Mouse (Mus musculus) CH12F3 (cell line): ENCODE results near the gene Dnmt3a.

ENCODE experiments used
- in situ Hi-C: fragments of 300-500 bp; cut with MboI; formaldehyde crosslinking; loops from 2 replicates; pipeline ENCODE4 v1.14.3; 2020; ENCODE audit warnings: low sequenced_read_pairs

Dnmt3a gene

DNA sequence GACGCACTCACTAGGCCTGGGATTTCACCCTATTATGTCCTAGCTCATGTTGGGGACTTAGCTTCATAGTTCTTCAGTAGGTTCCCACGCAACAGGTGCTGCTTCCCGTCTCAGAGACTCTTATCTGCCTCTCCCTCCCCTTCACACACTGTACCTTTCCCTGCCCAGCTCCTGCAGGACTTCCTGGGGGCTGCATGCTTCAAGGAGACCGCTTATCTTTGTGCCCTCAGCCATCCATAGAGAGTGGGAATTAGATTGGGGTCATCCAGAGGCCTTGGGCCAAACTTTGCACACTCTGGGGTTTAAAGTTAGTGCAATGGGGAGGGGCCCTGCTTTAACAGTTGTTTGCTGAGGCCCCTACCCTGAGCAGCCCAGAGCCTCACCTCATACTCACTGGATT lies 21.1 kb upstream of the Dnmt3a start:
- in situ Hi-C loops: no loop called here

DNA sequence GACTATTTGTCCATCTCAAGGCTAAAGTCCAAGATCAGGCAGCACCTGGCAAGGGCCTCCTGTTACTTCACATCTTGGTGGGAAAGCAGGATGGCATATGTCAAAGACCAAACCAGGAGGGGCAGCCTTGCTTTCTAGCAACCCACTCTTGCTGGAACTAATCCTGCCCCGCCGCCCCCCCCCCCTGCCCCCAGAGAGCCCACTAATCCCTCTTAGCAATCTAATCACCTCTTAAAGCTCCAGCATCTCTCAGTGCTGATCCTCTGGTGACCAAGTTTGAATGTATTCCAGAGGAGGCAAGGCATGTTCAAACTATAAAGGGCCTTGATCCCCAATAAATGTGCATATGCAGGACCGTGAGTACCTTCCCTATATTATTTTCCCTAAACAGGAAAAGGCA lies 18.8 kb upstream of the Dnmt3a start:
- in situ Hi-C loops: no loop called here

DNA sequence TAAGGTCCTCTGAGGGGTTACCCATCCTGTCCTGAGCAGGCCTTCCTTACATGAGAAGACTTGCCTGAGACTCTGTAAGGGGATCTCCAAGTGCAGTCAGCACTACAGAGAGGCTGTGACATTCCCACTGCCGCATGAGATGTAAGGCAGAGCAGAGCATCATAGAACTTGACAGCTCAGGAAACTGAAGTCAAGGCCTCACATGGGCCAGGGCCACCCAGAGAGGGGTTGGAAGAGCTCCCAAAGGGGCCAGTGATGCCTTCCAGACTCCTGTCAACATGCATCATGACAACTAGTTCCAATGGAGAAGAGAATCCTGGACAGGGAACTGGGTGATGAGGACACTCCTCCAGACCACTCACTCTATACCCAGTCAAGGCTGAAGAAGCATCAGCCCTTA lies 18.3 kb upstream of the Dnmt3a start:
- in situ Hi-C loops: no loop called here

DNA sequence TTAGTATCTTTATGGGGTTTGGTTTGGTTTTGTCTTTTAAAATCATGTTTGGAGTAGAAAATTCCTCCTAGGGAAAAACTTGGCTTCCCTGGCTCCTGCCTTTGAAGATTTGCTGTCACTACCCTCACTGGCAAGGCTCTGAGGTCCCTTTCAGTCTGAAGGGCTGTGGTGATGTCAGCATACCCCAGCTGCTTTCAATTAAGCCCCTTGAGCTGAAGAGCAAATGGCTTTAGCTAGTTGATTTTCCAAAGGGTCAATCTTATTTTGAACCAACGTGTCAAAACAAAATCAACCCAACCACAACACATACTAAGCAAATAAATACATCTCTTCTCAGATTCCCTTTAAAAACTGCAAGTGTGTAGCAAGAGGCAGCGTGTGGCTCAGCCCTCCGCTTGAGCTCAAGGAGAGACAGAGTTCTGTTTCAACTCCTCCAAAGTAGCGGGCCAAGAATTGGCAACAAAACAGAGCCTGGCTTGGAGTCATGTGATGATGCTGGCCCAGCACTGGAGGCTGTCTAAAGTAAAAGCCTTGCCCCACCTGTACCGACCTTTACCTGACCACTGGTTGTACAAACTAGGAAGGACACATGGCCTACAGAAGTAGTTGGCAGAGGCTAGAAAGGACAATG lies 17.3 kb upstream of the Dnmt3a start:
- in situ Hi-C loops: no loop called here

DNA sequence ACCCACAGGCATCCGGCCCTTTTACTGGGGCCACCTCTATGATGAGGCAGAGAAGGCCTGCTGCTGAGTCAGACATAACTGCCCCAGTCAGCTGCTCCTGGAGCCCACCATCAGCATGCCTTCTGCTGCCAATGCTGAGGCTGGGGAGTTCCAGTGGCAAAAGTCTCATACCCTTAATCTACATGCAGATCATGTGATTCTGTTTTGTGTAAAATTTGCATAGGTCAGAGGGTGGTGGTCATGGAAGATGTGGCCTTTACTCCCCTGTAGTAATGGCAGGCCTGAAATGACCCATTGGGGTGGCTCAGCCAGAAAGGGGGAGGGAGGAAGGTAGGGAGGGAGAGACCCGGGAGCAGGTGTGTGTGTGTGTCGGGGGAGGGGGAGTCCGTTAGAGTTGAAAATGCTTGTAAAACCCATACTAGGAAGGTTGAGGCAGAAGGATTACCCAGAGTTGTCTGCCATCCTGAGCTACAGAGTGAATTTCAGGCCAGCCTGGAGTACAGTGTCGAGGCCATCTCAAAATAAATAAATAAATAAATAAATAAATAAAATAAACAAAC lies 16.1 kb upstream of the Dnmt3a start:
- in situ Hi-C loops: no loop called here

DNA sequence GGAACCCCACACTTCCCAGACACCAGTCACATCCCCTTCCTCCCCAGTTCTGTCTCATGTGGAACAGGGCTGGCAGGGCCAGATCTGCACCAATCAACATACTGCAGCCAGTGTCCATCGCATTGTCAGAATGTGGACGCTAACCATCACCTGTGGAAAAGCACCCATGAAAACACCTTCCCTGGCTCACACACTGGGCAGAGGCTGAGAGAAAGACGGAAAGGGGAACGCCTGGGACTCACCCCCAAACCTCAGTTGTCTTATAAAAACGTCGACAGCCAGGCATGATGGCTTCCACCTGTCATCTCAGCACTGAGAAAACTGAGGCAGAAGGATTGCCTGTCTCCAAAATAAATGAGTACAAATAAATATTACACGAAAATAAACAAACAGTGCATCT lies 14.6 kb upstream of the Dnmt3a start:
- in situ Hi-C loops: no loop called here

DNA sequence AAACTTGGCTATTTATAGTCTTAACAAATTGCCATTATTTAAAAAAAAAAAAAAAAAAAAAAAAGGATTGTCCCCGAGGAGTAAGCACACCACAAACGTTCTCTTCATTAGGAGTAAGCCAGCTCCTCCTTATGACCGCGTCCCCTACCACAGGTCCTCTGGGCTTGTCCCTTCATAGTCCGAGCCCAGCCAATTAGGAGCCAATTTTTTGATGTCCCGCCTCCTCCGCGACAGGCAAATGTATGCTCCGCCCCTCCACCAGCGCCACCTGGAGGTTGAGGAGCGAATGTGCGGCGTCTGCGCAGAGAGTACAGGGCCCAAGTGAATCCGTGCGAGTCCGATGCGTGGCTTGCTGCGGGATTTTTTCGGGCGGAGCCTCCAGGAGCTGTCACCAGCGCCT lies 14.1 kb upstream of the Dnmt3a start:
- in situ Hi-C loops: no loop called here

DNA sequence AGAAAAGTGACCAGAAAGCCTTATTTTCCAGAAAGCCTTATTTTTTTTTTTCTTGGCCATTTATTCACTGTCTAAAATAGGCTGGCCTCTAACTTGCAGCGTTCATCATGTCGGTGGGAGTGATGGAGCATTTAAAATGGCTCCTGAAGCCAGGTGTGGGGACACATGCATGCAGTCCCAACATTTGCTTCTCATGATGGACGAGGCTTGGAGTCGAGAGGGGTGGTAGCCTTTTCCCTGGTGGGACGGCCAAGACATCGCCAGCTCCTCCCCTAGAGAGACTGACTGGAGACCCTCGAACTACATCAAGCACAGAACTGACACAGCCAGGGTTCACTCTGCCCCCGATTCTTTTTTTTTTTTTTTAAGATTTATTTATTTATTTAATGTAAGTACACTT lies 13.6 kb upstream of the Dnmt3a start:
- in situ Hi-C loops: no loop called here

DNA sequence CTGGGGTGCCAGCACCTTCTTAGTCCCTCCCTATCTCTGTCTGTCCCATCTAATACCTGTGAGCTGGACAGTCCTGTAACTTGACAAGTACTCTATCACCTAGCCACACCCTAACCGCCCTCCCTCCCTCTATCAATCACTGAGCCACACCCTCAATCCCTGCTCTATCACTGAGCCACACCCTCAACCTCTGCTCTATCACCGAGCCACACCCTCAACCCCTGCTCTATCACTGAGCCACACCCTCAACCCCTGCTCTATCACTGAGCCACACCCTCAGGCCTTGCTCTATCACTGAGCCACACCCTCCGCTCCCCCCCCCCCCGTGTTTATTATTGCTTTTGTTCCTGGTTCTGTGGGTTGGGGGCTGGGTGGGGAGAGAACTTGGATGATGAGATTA lies 10.2 kb upstream of the Dnmt3a start:
- in situ Hi-C loops: no loop called here

DNA sequence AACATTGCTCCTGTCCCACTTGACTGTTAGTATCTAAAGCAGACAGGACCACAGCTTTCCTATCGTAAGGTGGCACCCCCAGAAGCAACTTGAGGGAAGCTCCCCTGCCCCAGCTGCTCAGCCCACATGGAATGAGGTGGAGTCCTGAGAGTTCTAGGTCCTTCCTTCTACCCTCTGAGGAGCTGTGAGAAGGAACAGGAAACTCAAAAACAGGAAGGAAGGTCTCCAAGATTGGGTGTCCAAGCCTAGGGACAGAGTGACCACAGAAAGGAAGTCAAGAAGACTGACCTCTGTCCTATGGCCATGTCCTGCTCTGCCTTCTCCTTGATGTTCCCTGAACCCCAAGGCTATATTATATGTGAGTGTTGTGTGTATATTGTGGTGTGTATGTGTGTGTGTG lies 6.3 kb upstream of the Dnmt3a start:
- in situ Hi-C loops: no loop called here

DNA sequence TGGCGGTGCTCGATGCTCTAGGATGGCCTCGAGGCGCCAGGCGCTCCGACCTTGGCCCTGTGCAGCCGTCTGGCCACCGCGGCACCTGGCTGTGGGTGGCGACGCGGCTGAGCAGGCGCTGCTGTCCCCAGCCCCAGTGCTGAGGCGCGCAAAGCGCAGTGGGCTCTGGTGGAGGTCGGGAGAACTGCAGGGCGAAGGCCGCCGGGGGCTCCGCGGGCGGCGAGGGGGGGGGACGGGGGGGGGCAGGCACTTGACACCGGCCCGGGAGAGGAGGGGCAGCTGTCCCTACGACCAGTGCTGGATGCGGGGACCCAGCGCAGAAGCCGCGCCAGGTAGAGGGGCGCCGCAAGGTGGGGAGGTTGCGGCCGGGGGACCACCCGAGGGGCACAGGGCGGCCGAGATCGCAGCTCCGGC lies 471 bp downstream of the Dnmt3a start:
- in situ Hi-C loops: no loop called here

DNA sequence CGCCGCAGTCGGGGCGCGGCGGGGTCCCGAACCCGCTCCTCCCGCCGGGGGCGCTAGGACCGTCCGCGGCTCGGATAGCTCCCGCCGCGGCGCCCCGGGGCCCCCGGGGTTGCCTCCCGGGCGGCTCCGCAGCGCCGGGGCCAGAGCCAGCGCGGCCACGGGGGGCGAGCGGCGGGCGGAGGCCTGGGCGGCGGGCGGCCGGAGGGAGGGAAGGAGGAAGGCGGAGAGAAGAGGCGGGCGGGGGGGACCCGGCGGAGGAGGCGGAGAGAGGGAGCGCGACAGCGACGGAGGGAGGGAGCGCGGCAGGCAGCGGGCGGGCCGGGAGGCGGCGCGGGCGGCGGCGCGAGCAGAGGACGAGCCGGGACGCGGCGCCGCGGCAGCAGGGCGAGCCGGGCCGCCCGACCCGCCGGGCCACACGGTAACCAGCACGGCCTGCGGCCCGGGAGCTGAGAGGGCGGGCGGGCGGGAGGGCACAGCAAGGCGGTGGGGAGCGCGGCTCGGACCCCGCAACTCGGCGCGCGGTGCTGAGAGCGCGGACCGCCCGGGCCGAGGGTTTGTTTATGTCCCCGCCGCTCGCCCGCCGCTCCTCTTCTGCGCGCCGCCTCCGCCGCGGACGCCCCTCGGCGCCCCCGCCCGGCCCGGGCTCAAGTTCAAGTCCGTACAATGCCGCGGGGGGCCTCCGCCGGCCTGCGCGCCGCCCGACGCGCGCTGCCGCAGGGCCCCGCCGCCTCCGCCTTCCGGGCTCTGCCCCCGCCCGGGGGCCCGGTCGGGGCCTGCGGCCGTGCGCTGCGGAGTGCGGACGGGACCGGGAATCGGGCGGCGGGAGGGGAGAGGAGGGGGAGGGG lies 1.1 kb downstream of the Dnmt3a start:
- in situ Hi-C loops: no loop called here

DNA sequence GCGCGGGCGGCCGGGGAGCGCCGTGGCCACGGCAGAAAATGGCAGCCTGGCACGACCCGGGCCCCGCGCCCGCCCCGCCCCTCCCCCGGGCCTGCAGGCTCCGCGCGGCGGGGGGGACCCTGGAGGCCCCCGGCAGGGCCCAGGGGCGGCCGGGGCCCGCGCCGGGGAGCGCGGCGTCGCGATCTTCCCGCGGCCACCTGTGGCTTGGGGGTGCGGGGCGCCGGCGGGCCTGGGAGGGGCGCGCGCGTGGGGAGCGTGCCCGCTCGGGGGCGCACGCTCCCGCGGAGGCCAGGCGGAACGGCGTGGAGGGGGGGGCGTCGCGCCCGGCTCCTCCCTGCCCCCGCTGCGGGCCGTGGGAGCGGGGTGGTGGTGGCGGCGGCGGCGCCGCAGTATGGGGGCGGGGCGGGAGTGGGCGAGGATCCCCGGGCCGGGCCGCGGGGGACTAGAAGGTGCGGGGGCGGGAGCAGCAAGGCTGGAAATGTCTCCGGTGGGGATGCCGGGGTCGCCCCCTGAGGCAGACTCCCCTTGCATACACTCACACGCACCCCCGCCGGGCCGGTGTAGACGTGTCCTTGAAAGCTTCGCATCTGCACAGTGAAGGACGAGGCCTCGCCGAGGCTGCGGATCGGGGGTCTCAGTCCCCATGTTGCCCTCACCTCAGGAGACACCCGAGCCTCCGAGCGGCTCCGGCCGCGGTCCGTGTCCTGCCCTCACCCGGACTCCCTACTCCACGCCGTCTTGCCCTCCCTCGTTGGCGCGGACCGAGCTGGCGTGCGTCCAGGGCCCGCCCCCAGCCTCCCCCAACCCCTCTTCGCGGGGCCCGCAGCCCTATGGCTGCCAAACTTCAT lies 2.0 kb downstream of the Dnmt3a start:
- in situ Hi-C loops: no loop called here

DNA sequence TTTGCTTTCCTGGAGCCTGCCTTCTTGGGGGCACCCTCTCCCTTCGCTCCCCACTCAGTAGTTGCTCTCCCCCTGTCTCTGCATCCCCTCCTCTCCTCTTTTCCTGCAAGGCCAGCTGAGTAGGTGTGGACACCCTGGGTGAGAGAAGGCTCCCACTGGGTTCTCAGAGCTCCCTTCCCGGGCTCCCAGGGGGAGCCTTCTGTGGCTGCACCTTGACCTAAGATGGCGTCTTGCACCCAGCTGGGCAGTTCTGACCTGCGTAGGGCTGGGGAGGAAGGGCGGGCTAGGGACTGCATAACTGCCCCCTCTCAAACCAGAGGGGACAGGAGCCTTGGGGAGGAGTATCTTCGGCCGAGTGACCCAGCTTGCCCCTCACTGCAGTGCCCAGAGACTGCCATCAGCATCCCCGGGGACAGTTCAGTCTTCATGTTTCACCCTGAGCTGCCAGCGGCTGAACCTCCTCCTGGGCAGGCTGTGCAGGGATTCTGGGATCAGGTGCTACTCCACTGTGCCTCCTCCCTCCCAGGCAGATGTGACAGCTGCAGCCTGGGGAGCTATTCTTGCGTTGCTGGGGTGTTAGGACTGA lies 2.7 kb downstream of the Dnmt3a start:
- in situ Hi-C loops: no loop called here

DNA sequence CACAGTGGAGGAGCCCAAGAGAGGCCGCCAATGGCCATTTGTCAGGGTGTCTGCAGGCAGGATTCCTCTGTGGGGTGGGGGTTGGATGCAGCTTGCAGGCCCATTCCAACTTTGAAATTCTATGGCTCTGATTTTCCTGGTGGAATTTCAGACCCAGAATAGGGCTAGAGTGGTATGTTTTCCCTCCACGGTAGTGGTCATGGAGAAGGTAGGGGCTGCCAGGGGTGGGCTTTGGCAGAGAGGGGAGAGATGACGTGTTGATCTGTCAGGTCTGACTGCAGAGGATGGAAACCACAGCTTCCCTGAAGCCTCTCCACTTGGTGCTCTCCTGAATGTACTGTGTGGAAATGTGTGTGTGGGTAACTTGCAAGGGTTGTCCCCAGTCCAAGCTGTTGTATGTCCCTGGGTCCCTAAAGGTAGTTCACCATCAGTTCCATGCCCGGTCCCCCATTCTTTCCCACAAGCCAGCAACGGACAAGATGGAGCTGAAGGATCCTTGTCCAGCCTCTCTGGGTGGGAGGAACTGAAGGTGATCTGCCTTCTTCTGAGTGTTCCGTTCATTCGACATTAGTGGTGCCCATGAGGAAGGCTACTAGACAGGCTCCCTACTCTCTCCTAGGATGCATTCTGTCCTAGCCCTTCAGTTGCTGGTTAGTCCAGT lies 3.8 kb downstream of the Dnmt3a start:
- in situ Hi-C loops: no loop called here

DNA sequence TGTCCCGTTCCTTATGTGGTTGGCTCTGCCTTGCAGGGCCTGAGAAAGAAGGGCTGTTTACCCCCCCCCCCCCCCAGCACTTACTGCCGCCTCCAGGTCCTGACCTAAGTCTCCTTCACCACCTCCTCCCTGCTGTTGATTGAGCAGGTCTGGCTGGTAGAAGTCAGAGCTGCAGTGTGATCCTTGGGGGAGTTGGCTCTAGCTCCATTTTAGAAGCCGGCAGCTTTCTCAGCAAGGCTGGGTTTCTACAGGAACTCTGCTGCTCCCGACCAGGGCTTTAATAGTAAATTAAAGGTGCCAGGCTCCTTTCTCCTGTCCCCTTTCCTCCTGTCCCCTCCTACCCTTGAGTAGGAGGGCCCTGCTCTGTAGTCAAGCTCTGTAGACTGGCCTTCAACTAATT lies 4.6 kb downstream of the Dnmt3a start:
- in situ Hi-C loops: no loop called here

DNA sequence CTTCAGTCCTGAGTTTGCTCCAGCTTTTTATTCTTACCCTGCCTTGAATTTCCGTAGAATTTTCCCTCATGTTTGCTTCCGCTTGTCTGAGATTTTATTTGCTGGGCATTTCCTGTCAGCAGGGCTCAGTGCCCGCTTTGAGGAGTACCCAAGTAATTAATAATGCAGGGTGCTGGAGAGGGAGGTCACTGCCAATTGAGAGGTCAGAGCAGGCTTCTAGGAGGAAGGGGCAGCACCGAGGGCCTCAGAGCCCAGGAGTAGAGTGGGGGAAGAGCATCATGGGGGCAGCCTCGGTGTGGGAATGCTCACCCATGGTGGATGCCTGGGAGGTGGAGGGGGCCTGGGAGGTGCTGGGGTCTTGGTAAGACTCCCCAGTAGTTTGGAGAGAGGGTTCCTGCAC lies 5.8 kb downstream of the Dnmt3a start:
- in situ Hi-C loops: no loop called here

DNA sequence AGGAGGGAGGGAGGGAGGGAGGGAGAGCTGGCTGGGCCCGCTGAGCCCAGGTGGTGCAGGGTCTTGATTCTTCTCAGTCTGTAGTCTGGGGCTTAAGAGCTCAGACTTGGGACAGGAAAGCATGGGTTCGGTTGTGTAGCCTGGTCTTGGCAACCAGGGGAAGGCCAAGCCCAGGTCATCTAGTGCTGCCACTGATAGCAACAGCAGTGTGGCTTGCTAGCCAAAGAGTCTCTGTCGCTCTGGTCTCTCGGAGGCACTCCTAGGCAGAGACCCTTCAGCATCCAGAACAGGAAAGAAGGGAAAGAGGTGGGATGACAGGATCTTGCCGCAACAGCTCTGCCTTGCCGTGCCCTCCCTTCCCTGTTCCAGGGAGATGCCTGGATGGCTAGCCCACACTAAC lies 6.4 kb downstream of the Dnmt3a start:
- in situ Hi-C loops: no loop called here

DNA sequence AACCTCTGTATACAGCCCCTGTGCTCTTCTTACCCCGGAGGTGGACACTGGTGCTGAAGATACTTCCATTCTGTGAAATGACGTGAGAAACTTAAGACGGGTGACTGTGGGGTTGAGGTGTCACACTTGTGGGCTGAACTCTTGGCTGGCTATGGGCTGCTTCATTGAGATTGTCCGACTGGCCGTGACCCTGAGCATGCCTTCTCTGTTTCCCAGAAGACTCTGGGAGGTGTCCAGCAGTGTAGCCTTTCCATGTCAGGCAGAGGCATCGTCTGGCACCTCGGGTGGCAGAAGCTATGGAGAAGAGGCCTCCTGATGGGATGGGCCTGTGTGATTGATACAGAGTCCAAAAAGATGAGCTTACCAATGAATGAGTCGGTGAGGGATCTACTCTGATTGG lies 7.3 kb downstream of the Dnmt3a start:
- in situ Hi-C loops: no loop called here

DNA sequence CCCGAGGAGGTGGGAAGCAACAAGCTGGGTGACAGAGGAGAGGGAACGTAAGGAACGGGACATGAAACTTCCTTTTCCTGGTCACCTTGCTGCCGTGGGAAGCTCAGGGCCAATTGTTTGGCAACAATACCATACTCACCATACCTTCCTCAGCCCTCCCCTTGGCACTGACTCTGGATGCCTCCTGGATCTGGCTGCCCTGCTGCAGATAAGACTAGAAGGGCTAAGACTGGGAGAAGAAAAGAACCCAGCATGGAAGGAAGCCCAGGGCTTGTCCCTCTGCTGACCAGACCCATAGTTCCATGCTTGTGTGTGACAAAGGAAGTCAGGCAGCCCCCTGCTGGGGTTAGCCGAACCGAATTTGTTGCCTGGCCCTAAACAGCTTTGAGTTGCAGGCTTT lies 9.6 kb downstream of the Dnmt3a start:
- in situ Hi-C loops: no loop called here

DNA sequence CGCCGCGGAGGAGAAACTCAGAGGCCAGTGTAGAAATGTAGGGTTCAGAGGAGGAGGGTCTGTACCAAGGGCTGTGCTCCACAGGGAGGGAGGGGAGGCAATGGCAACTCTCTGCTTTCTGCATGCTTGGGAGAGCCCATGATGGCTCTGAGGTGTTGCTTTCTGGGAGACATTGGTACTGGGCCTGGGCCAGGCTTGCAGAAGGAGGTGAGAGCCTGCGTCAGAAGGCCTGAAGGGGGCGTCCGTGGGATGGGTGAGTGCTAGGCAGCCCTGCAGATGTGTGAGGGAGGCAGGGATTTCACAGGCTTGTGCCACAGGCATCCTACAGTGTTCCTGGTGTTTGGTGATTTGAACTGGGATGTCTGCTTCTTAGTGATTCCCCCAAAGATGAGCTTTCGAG lies 11.2 kb downstream of the Dnmt3a start:
- in situ Hi-C loops: no loop called here
